Mouse (Mus musculus) MEL (cell line): ENCODE results near the gene Aunip.

Experiments
- CHD1 ChIP-seq: IDR thresholded peaks from 2 replicates; pipeline ENCODE4 v1.6.1; 2012; ENCODE audit warnings: low read depth, mild to moderate bottlenecking, inconsistent platforms, low read length, improper control_type of control experiment
- CTCF ChIP-seq, 3 experiments: IDR thresholded peaks in 2 of 3; conservative IDR thresholded peaks in 1 of 3; 2 replicates each; pipeline ENCODE4 v1.5.1; 2011 to 2012; ENCODE audit warnings: low read length in 3 of 3, low read depth in 2 of 3, mild to moderate bottlenecking in 2 of 3, improper control_type of control experiment in 1 of 3, inconsistent platforms in 1 of 3, mixed read lengths in 1 of 3, moderate library complexity in 1 of 3; ENCODE audit not compliant: control insufficient read depth in 1 of 3, insufficient read depth in 1 of 3, poor library complexity in 1 of 3, severe bottlenecking in 1 of 3
- E2F4 ChIP-seq: IDR thresholded peaks from 2 replicates; pipeline ENCODE4 v1.6.1; 2011; ENCODE audit warnings: low read depth, low read length, improper control_type of control experiment, borderline replicate concordance
- ELF1 ChIP-seq: IDR thresholded peaks from 2 replicates; pipeline ENCODE4 v1.6.1; 2014; ENCODE audit warnings: low read depth, mild to moderate bottlenecking, inconsistent platforms, low read length, improper control_type of control experiment, moderate library complexity
- EP300 ChIP-seq, 2 experiments: IDR thresholded peaks; 2 replicates each; pipeline ENCODE4 v1.6.1; 2011; ENCODE audit warnings: improper control_type of control experiment in 2 of 2, low read length in 2 of 2, low read depth in 1 of 2, mild to moderate bottlenecking in 1 of 2
- HCFC1 ChIP-seq: IDR thresholded peaks from 2 replicates; pipeline ENCODE4 v1.6.1; 2012; ENCODE audit warnings: low read depth, mild to moderate bottlenecking, inconsistent platforms, low read length, improper control_type of control experiment, moderate library complexity
- MAX ChIP-seq: IDR thresholded peaks from 2 replicates; pipeline ENCODE4 v1.6.1; 2011; ENCODE audit warnings: low read length, improper control_type of control experiment
- NELFE ChIP-seq: IDR thresholded peaks from 2 replicates; pipeline ENCODE4 v1.6.1; 2011; ENCODE audit warnings: low read depth, low read length, improper control_type of control experiment
- POLR2A ChIP-seq, 2 experiments: IDR thresholded peaks; 2 replicates each; pipeline ENCODE4 v1.6.1; 2011 to 2012; ENCODE audit warnings: low read length in 2 of 2, mild to moderate bottlenecking in 2 of 2, control low read depth in 1 of 2, improper control_type of control experiment in 1 of 2, low read depth in 1 of 2, moderate library complexity in 1 of 2; ENCODE audit not compliant: control insufficient read depth in 1 of 2, insufficient read depth in 1 of 2, poor library complexity in 1 of 2
- POLR2AphosphoS5 ChIP-seq: IDR thresholded peaks from 2 replicates; pipeline ENCODE4 v1.6.1; 2012; ENCODE audit warnings: low read depth, borderline replicate concordance, mild to moderate bottlenecking, inconsistent platforms, low read length, moderate library complexity, mixed read lengths
- TAL1 ChIP-seq: IDR thresholded peaks from 2 replicates; pipeline ENCODE4 v1.6.1; 2012; ENCODE audit warnings: mild to moderate bottlenecking, inconsistent platforms, low read length, moderate library complexity, mixed read lengths
- ZKSCAN1 ChIP-seq: IDR thresholded peaks from 2 replicates; pipeline ENCODE4 v1.6.1; 2012; ENCODE audit warnings: low read depth, mild to moderate bottlenecking, inconsistent platforms, low read length, improper control_type of control experiment, moderate library complexity
- ZNF384 ChIP-seq: IDR thresholded peaks from 2 replicates; pipeline ENCODE4 v1.6.1; 2012; ENCODE audit warnings: low read depth, mild to moderate bottlenecking, inconsistent platforms, low read length, improper control_type of control experiment

DNA sequence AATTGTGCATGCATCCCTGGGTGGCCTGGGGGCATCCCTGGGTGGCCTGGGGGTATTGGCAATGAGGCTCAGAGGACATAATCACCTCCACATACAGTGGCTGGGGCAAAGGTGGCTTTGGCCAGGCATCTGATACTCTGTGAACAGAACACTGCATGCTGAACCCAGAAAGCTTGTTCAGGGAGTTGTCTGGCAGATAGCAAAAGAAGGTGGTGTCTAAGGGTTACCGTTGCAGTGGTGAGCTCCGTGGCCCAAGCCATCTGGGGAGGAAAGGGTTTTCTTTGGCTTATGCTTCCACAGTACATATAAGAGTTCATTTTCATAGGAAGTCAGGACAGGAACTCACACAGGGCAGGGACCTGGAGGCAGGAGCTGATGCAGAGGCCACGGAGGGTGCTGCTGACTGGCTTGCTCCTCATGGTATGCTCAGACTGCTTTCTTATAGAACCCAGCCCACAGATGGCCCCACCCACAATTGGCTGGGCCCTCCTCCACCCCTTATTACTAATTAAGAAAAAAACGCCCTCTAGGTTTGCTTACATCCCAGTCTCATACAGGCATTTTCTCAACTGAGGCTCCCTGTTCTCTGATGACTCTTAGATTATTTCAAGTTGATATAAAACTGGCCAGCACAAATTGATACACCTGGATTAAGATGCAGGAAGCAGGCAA is 7.0 kb upstream of the Aunip start:
- TF ChIP-seq POLR2A (IDR thresholded peaks at IDR 0.05; ENCODE audit: control insufficient read depth in 1 of 2, insufficient read depth in 1 of 2, low read depth in 1 of 2, low read length in 2 of 2, poor library complexity in 1 of 2) (no peak), E2F4 (no peak), CHD1 (no peak), CTCF (IDR thresholded peaks at IDR 0.05 in 2 of 3, conservative IDR thresholded peaks at IDR 0.05 in 1 of 3; ENCODE audit: control insufficient read depth in 1 of 3, insufficient read depth in 1 of 3, low read depth in 2 of 3, low read length in 3 of 3, poor library complexity in 1 of 3, severe bottlenecking in 1 of 3) (no peak), ZKSCAN1 (no peak), NELFE (no peak), ZNF384 (no peak), EP300 (IDR thresholded peaks at IDR 0.05; ENCODE audit: low read depth in 1 of 2, low read length in 2 of 2) (no peak), MAX (no peak), ELF1 (no peak), HCFC1 (no peak), TAL1 (no peak), POLR2AphosphoS5 (no peak)
